Mouse (Mus musculus) intestine, embryonic 16.5 days (tissue): ENCODE measurements around the gene Lefty2. TPM values are rescaled to one million over a fixed set of nuclear protein-coding genes. Genes with fewer than 3 reads are reported as not detected.
A peak's percentile ranks its signal among the peaks of the same experiment; 100 is the strongest.
"Not testable (repeated sequence)": the region's sequence is repeated elsewhere in the genome, so short reads cannot be mapped to it uniquely, and the experiment has no call there.

Source experiments
- ATAC-seq: fragments of 200-750 bp; cut with Nextera tagmentation; 2 replicates; pipeline ENCODE4 v1.8.0; 2017; ENCODE audit warnings: moderate TSS enrichment, moderate library complexity
- H3K27ac ChIP-seq: fragments of 300-500 bp; sonication (generic); 2 replicates; pipeline ENCODE4 v1.5.1; 2014; ENCODE audit warnings: mild to moderate bottlenecking, low read length
- H3K27me3 ChIP-seq: fragments of 300-500 bp; sonication (generic); replicated peaks from 2 replicates; pipeline ENCODE4 v1.6.1; 2014; ENCODE audit warnings: low read length, control low read depth, mixed read lengths; ENCODE audit not compliant: control insufficient read depth, insufficient read depth
- H3K36me3 ChIP-seq: fragments of 300-500 bp; sonication (generic); 2 replicates; pipeline ENCODE4 v1.6.1; 2014; ENCODE audit warnings: low read length, control low read depth; ENCODE audit not compliant: control insufficient read depth, insufficient read depth
- H3K4me1 ChIP-seq: fragments of 300-500 bp; sonication (generic); 2 replicates; pipeline ENCODE4 v1.6.1; 2014; ENCODE audit warnings: low read length, control low read depth, mixed read lengths; ENCODE audit not compliant: control insufficient read depth, insufficient read depth
- H3K4me2 ChIP-seq: fragments of 300-500 bp; sonication (generic); 2 replicates; pipeline ENCODE4 v1.6.1; 2014; ENCODE audit warnings: low read depth, low read length, control low read depth
- H3K4me3 ChIP-seq: fragments of 300-500 bp; sonication (generic); 2 replicates; pipeline ENCODE4 v1.5.1; 2014; ENCODE audit warnings: mild to moderate bottlenecking, low read length
- H3K9ac ChIP-seq: fragments of 300-500 bp; sonication (generic); 2 replicates; pipeline ENCODE4 v1.6.1; 2014; ENCODE audit warnings: low read depth, low read length
- H3K9me3 ChIP-seq: fragments of 300-500 bp; sonication (generic); 2 replicates; pipeline ENCODE4 v1.6.1; 2016; ENCODE audit warnings: low read length, control low read depth; ENCODE audit not compliant: control insufficient read depth
- WGBS: fragments of 180-500 bp; shearing (Covaris S2); extraction: QIAGEN DNeasy Blood & Tissue Kit; methylation state at CpG from one replicate; pipeline ENCODE4 v1.1.7; 2014; 5-methylcytosine and 5-hydroxymethylcytosine counted together
- polyA plus RNA-seq: library from polyadenylated mRNA; unstranded; fragments of >200 nt; fragmentation: Nextera tagmentation; extraction: Ambion mirVana; gene quantifications from 2 replicates; pipeline ENCODE4 v1.2.1, GENCODE M21; 2015

Lefty2 gene
- polyA plus RNA-seq, 1 experiment from 2014 or later: not detected

- H3K4me2 ChIP-seq: peak overlapping the region; percentile 41
- 55% methylated on average over 7 of the region's 7 CpGs for WGBS
- H3K4me3 ChIP-seq: 0 out of 2 replicates have a peak overlapping the region, but pooled peaks have one; percentile 18
- peak overlapping the region; percentile 55; the same call in 1 of the 2 replicates for H3K9ac ChIP-seq
- ATAC-seq: peak; percentile 20; the same call in 1 of the 2 replicates
- H3K27ac ChIP-seq: peak overlapping the region; percentile 43
- no peaks in the 10 kb centered on the region for H3K9me3 ChIP-seq
- H3K36me3 ChIP-seq: no peaks in the 10 kb centered on the region
- peaks cover 10% of the 10 kb centered on the region for H3K27me3 ChIP-seq
- H3K4me1 ChIP-seq: peaks cover 10% of the 10 kb centered on the region
Observed at GRCm38 (mm10) chr1:180889172-180889571, 3.7 kb upstream of the Lefty2 start.

- Histone ChIP-seq H3K9ac (no peak overlapping the region), H3K9me3 (no peaks in the 10 kb centered on the region), H3K4me2 (no peak overlapping the region), H3K27me3 (peaks cover 12% of the 10 kb centered on the region), H3K4me3 (no peak overlapping the region), H3K36me3 (no peaks in the 10 kb centered on the region), H3K4me1 (peaks cover 12% of the 10 kb centered on the region), H3K27ac (no peak overlapping the region)
- WGBS: 53% methylated on average over 6 of the region's 6 CpGs
- no peak for ATAC-seq
Observed at GRCm38 (mm10) chr1:180889841-180890240, 3.1 kb upstream of the Lefty2 start.

- H3K4me1 ChIP-seq, H3K36me3 ChIP-seq, H3K9ac ChIP-seq, H3K27ac ChIP-seq, H3K9me3 ChIP-seq: not testable (repeated sequence)
- peak; percentile 38; the same call in 1 of the 2 replicates for ATAC-seq
- Histone ChIP-seq H3K27me3 (peaks cover 12% of the 10 kb centered on the region), H3K4me2 (peak overlapping the region; percentile 26; the same call in 1 of the 2 replicates), H3K4me3 (peak overlapping the region; percentile 4; the same call in 1 of the 2 replicates)
- WGBS: 7% methylated on average over 44 of the region's 51 CpGs
Observed at GRCm38 (mm10) chr1:180894088-180894987, 1.4 kb downstream of the Lefty2 start.

GRCm38 (mm10) chr1:180901107-180901506 lies 8.2 kb downstream of the Lefty2 start:
- Histone ChIP-seq H3K9ac (no peak overlapping the region), H3K27me3 (no peaks in the 10 kb centered on the region), H3K9me3 (no peaks in the 10 kb centered on the region), H3K36me3 (no peaks in the 10 kb centered on the region), H3K4me3 (no peak overlapping the region), H3K27ac (no peak overlapping the region), H3K4me2 (no peak overlapping the region), H3K4me1 (peaks cover 8% of the 10 kb centered on the region)
- WGBS: 1% methylated on average over 4 of the region's 4 CpGs
- no peak for ATAC-seq

- Histone ChIP-seq H3K4me1 (peaks cover 8% of the 10 kb centered on the region), H3K4me3 (no peak overlapping the region), H3K36me3 (peaks cover 2% of the 10 kb centered on the region; the same call in 1 of the 2 replicates), H3K9ac (no peak overlapping the region), H3K27ac (no peak overlapping the region), H3K9me3 (no peaks in the 10 kb centered on the region), H3K27me3 (no peaks in the 10 kb centered on the region), H3K4me2 (no peak overlapping the region)
- WGBS: 35% methylated on average over 5 of the region's 5 CpGs
- ATAC-seq: peak; percentile 55
Observed at GRCm38 (mm10) chr1:180902915-180903314, 10.0 kb downstream of the Lefty2 start.

GRCm38 (mm10) chr1:180903666-180904038 lies 10.7 kb downstream of the Lefty2 start:
- WGBS: 29% methylated on average over 10 of the region's 10 CpGs
- H3K9me3 ChIP-seq: no peaks in the 10 kb centered on the region
- H3K27me3 ChIP-seq: no peaks in the 10 kb centered on the region
- H3K4me1 ChIP-seq: peaks cover 8% of the 10 kb centered on the region
- H3K4me2 ChIP-seq: peak overlapping the region; percentile 60
- H3K36me3 ChIP-seq: peaks cover 2% of the 10 kb centered on the region; the same call in 1 of the 2 replicates
- ATAC-seq: peak; percentile 14
- 0 out of 2 replicates have a peak overlapping the region, but pooled peaks have one; percentile 6 for H3K27ac ChIP-seq
- peak overlapping the region; percentile 84 for H3K4me3 ChIP-seq
- H3K9ac ChIP-seq: no peak overlapping the region; the same call in none of the 2 replicates

- H3K36me3 ChIP-seq: peaks cover 2% of the 10 kb centered on the region; the same call in 1 of the 2 replicates
- WGBS: under 1% methylated on average over 52 of the region's 52 CpGs
- no peaks in the 10 kb centered on the region for H3K27me3 ChIP-seq
- H3K27ac ChIP-seq: peak within 1 kb of the TSS; percentile 80
- no peaks in the 10 kb centered on the region for H3K9me3 ChIP-seq
- H3K4me1 ChIP-seq: peaks cover 8% of the 10 kb centered on the region
- peak; percentile 99 for ATAC-seq
- H3K4me3 ChIP-seq: peak within 1 kb of the TSS; percentile 84
- peak within 1 kb of the TSS; percentile 91 for H3K9ac ChIP-seq
- peak within 1 kb of the TSS; percentile 81 for H3K4me2 ChIP-seq
Observed at GRCm38 (mm10) chr1:180904039-180904814, 11.3 kb downstream of the Lefty2 start, which contains the start of gene Pycr2. TSS of gene Pycr2 (plus strand) at chr1:180904293.

GRCm38 (mm10) chr1:180904815-180905080 lies 11.8 kb downstream of the Lefty2 start:
- Histone ChIP-seq H3K9ac (peak overlapping the region; percentile 91), H3K36me3 (peaks cover 2% of the 10 kb centered on the region; the same call in 1 of the 2 replicates), H3K9me3 (no peaks in the 10 kb centered on the region), H3K27ac (peak overlapping the region; percentile 80), H3K4me3 (peak overlapping the region; percentile 84), H3K4me1 (peaks cover 8% of the 10 kb centered on the region), H3K27me3 (no peaks in the 10 kb centered on the region), H3K4me2 (peak overlapping the region; percentile 81)
- ATAC-seq: no peak
- WGBS: 1% methylated on average over 5 of the region's 5 CpGs

- no peaks in the 10 kb centered on the region for H3K27me3 ChIP-seq
- no peak overlapping the region for H3K27ac ChIP-seq
- 57% methylated on average over 6 of the region's 6 CpGs for WGBS
- peaks cover 2% of the 10 kb centered on the region; the same call in 1 of the 2 replicates for H3K36me3 ChIP-seq
- peaks cover 8% of the 10 kb centered on the region for H3K4me1 ChIP-seq
- H3K9ac ChIP-seq: peak overlapping the region; percentile 39; the same call in 1 of the 2 replicates
- H3K4me3 ChIP-seq: peak overlapping the region; percentile 84
- H3K9me3 ChIP-seq: no peaks in the 10 kb centered on the region
- ATAC-seq: no peak
- peak overlapping the region; percentile 81 for H3K4me2 ChIP-seq
Observed at GRCm38 (mm10) chr1:180905307-180905706, 12.4 kb downstream of the Lefty2 start.
